Mouse (Mus musculus): Measurements from ENCODE around the gene Mrps17. TPM values are rescaled to one million over a fixed set of nuclear protein-coding genes. Genes with fewer than 3 reads are reported as not detected.

Gene Mrps17
- polyA plus RNA-seq, 1 experiment from 2014 or later = 174 TPM

DNA sequence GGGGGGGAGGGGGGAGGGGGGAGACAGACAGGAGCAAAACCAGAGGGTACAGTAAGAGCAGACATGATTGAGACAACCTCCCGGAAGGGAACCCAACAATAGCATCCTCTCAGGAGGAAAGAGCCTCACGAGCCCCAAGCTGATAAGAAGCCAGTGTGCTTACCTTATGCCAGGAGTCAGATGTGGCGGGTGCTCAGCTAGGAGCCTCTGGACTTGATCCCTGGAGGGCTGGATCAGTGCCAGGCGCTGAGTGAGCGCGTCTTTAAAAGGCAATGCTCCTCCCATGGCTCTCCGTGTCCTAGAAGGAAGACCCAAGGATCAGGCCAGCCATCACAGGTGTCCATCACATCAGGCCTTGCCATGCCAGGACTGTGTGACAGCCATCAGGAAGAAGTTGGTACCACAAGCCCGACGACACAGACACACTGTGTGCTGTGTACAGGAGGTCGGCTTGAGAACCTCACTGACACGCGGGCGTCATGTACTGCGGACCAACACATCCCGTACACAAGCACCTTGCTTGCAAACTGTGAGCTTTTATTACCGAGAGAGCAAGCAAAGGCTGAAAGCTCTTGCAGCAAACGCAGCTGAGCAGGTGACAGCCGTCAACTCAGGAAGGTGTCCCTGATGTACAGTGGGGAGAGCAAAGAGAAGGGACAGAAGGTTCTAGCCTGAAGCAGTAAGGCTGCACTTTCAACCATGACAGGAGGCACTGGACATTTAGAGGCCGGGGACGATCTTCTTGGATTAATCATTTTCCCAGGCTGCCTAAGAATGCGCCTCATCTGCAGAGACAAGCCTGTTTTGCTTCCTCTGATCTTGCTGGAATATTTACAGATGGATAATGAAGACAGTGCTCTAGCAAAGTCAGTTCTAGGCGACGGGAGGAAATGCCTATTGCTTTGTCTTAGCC, 55.4 kb downstream of the Mrps17 start:
- 77% methylated on average over 23 of the region's 23 CpGs for WGBS
- no peaks in the 10 kb centered on the region for H3K36me3 ChIP-seq (ENCODE audit: control insufficient read depth, insufficient read depth, low read length)
- H3K9ac ChIP-seq (ENCODE audit: low read length) = no peak overlapping the region
- H3K4me2 ChIP-seq (ENCODE audit: low read depth, low read length) = no peak overlapping the region
- no peaks in the 10 kb centered on the region for H3K4me1 ChIP-seq (ENCODE audit: control insufficient read depth, insufficient read depth, low read length)
- no peak overlapping the region for H3K4me3 ChIP-seq (replicated peaks; ENCODE audit: low read length)
- no peak for ATAC-seq (ENCODE audit: insufficient read depth, low FRiP score)
- H3K9me3 ChIP-seq (replicated peaks; ENCODE audit: control insufficient read depth, low read length) = no peaks in the 10 kb centered on the region
- no peaks in the 10 kb centered on the region for H3K27me3 ChIP-seq (ENCODE audit: control insufficient read depth, insufficient read depth, low read length)
- H3K27ac ChIP-seq (ENCODE audit: low read length) = no peak overlapping the region

Other genes with a start within 250 kb of the Mrps17 start
- gene Sfswap, start 214.3 kb upstream of the Mrps17 start, polyA plus RNA-seq (2015; fragmentation: Nextera tagmentation; extraction: Ambion mirVana) = 32.9 and 35.5 TPM in 2 replicates
- gene Mmp17, start 131.3 kb upstream of the Mrps17 start, polyA plus RNA-seq (2015; fragmentation: Nextera tagmentation; extraction: Ambion mirVana) = 2.5 and 3.3 TPM in 2 replicates
- gene Zfp11, start 45.4 kb upstream of the Mrps17 start, polyA plus RNA-seq (2015; fragmentation: Nextera tagmentation; extraction: Ambion mirVana) = 4.1 and 4.3 TPM in 2 replicates
- not detected in 2 replicates for gene Sept14, start 7.0 kb upstream of the Mrps17 start, polyA plus RNA-seq (2015; fragmentation: Nextera tagmentation; extraction: Ambion mirVana)
- gene Nipsnap2, start 9.6 kb downstream of the Mrps17 start, polyA plus RNA-seq (2015; fragmentation: Nextera tagmentation; extraction: Ambion mirVana) = 86.3 and 103 TPM in 2 replicates
- 43.4 and 46.6 TPM in 2 replicates for gene Psph, start 72.0 kb downstream of the Mrps17 start, polyA plus RNA-seq (2015; fragmentation: Nextera tagmentation; extraction: Ambion mirVana)
- 43.4 and 47.0 TPM in 2 replicates for gene Sumf2, start 131.5 kb downstream of the Mrps17 start, polyA plus RNA-seq (2015; fragmentation: Nextera tagmentation; extraction: Ambion mirVana)
- gene Chchd2, start 172.0 kb downstream of the Mrps17 start, polyA plus RNA-seq (2015; fragmentation: Nextera tagmentation; extraction: Ambion mirVana) = 800 and 813 TPM in 2 replicates
- 2.4 and 3.7 TPM in 2 replicates for gene Zbed5, start 180.2 kb downstream of the Mrps17 start, polyA plus RNA-seq (2015; fragmentation: Nextera tagmentation; extraction: Ambion mirVana)
- 0.11 and 0.41 TPM in 2 replicates for gene Phkg1, start 183.1 kb downstream of the Mrps17 start, polyA plus RNA-seq (2015; fragmentation: Nextera tagmentation; extraction: Ambion mirVana)
- gene Nupr1l, start 193.0 kb downstream of the Mrps17 start, polyA plus RNA-seq (2015; fragmentation: Nextera tagmentation; extraction: Ambion mirVana) = 2.7 and 2.9 TPM in 2 replicates
- 19.2 TPM in 2 replicates for gene Vkorc1l1, start 226.5 kb downstream of the Mrps17 start, polyA plus RNA-seq (2015; fragmentation: Nextera tagmentation; extraction: Ambion mirVana)